Mouse (Mus musculus): ENCODE results near the gene Mgmt. TPM values are rescaled to one million over a fixed set of nuclear protein-coding genes. Genes with fewer than 3 reads are reported as not detected.

The Mgmt gene
- polyA plus RNA-seq, 1 experiment from 2014 or later: 5.4 TPM

DNA sequence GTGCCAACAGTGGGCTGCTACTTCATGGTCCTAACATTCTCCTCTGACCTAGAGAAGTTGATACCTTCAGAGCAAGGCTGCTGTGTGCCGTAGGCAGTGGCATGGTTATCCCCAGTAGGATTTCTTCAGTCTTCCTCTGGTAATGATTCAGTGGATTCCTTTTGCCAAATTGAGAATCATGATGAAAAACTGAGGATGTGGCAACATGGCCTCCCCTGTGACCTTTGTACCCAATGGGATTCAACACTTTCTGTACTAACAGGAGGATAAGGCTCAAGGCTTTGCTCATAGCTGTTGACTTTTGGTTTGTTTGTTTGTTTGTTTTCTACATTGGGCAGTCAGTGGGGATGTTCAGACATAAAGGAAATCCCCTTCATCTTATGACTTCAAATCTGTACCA, 180.9 kb downstream of the Mgmt start:
- no peaks in the 10 kb centered on the region for H3K27me3 ChIP-seq (ENCODE audit: insufficient read depth, low read length)
- ATAC-seq (ENCODE audit: insufficient read depth): no peak
- no peak overlapping the region for H3K4me3 ChIP-seq (ENCODE audit: low read depth, low read length)
- H3K9ac ChIP-seq: no peak overlapping the region
- no peaks in the 10 kb centered on the region for H3K36me3 ChIP-seq (ENCODE audit: insufficient read depth)
- WGBS: 95% methylated on average over 1 of the region's 1 CpGs
- no peaks in the 10 kb centered on the region for H3K9me3 ChIP-seq (ENCODE audit: low read depth, low read length)
- no peak overlapping the region for H3K27ac ChIP-seq (ENCODE audit: low read depth)
- H3K4me2 ChIP-seq: no peak overlapping the region
- DNase-seq: no peak
- H3K4me1 ChIP-seq (ENCODE audit: insufficient read depth): no peaks in the 10 kb centered on the region
- TF ChIP-seq CTCF (IDR thresholded peaks at IDR 0.05; ENCODE audit: low read depth): no peak

DNA sequence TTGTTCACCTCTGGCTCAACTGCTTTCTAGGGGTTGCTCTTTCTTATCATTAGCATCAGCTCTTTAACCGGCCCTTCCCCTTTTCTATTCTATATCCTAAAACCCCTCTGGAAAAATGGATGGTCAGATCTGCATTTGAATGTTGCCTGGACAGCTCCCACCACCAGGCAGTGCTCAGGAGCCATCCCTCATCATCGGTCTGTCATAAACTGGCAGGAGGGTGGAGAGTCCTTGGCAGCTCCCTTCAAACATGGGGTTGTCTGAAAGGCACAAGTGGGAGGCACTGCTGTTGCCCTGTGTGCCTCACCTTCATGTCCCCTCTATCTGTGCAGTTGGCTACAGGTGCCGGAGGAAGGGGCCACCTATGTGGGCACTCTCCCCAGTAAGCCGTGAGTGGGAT, 185.8 kb downstream of the Mgmt start:
- ATAC-seq (ENCODE audit: insufficient read depth) (no peak; the same call in 1 of the 2 replicates), DNase-seq (no peak)
- TF ChIP-seq CTCF (IDR thresholded peaks at IDR 0.05; ENCODE audit: low read depth): no peak
- Histone ChIP-seq H3K4me3 (ENCODE audit: low read depth, low read length) (no peak overlapping the region), H3K9ac (no peak overlapping the region), H3K27me3 (ENCODE audit: insufficient read depth, low read length) (0 out of 2 replicates have a peak, but pooled peaks cover 3% of the 10 kb centered on the region), H3K4me1 (ENCODE audit: insufficient read depth) (no peaks in the 10 kb centered on the region), H3K4me2 (no peak overlapping the region), H3K36me3 (ENCODE audit: insufficient read depth) (no peaks in the 10 kb centered on the region), H3K27ac (ENCODE audit: low read depth) (no peak overlapping the region), H3K9me3 (ENCODE audit: low read depth, low read length) (no peaks in the 10 kb centered on the region)
- 86% methylated on average over 4 of the region's 4 CpGs for WGBS

- no peak overlapping the region for H3K4me2 ChIP-seq
- ATAC-seq (ENCODE audit: insufficient read depth): no peak
- H3K4me1 ChIP-seq (ENCODE audit: insufficient read depth): peaks cover 16% of the 10 kb centered on the region
- H3K9ac ChIP-seq: no peak overlapping the region
- 83% methylated on average over 6 of the region's 6 CpGs for WGBS
- H3K9me3 ChIP-seq (ENCODE audit: low read depth, low read length): no peaks in the 10 kb centered on the region
- TF ChIP-seq CTCF (IDR thresholded peaks at IDR 0.05; ENCODE audit: low read depth): no peak
- no peak for DNase-seq
- H3K36me3 ChIP-seq (ENCODE audit: insufficient read depth): no peaks in the 10 kb centered on the region
- no peak overlapping the region for H3K4me3 ChIP-seq (ENCODE audit: low read depth, low read length)
- no peak overlapping the region for H3K27ac ChIP-seq (ENCODE audit: low read depth)
- H3K27me3 ChIP-seq (ENCODE audit: insufficient read depth, low read length): 0 out of 2 replicates have a peak, but pooled peaks cover 3% of the 10 kb centered on the region
These were observed 187.8 kb downstream of the Mgmt start for GRCm38 (mm10) chr7:137082171-137082570.

DNA sequence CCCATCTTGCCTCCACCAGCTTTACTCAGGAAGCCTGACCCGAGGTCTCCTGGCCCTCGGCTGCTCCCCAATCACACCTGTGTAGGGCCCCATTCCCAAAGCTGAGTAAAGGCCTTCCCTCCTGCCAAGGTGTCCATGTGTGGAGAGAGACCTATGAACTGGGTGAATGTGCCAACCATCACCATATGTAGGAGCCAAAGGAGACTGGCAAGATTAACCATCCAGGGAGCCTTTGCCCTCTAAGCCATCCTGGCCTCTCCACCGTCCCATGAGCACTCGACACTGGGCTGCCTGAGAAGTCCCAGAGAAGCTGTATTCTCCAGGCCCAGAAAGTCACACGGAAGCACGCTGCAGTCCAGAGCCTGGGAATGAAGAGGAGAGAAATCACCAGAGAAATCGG, 190.2 kb downstream of the Mgmt start:
- no peak for DNase-seq
- H3K9me3 ChIP-seq (ENCODE audit: low read depth, low read length): no peaks in the 10 kb centered on the region
- H3K27ac ChIP-seq (ENCODE audit: low read depth): no peak overlapping the region
- no peak overlapping the region for H3K9ac ChIP-seq
- 85% methylated on average over 7 of the region's 7 CpGs for WGBS
- no peak overlapping the region for H3K4me3 ChIP-seq (ENCODE audit: low read depth, low read length)
- peaks cover 22% of the 10 kb centered on the region for H3K4me1 ChIP-seq (ENCODE audit: insufficient read depth)
- no peak for TF ChIP-seq CTCF (IDR thresholded peaks at IDR 0.05; ENCODE audit: low read depth)
- no peak overlapping the region for H3K4me2 ChIP-seq
- H3K27me3 ChIP-seq (ENCODE audit: insufficient read depth, low read length): 0 out of 2 replicates have a peak, but pooled peaks cover 3% of the 10 kb centered on the region
- H3K36me3 ChIP-seq (ENCODE audit: insufficient read depth): no peaks in the 10 kb centered on the region
- no peak for ATAC-seq (ENCODE audit: insufficient read depth)

DNA sequence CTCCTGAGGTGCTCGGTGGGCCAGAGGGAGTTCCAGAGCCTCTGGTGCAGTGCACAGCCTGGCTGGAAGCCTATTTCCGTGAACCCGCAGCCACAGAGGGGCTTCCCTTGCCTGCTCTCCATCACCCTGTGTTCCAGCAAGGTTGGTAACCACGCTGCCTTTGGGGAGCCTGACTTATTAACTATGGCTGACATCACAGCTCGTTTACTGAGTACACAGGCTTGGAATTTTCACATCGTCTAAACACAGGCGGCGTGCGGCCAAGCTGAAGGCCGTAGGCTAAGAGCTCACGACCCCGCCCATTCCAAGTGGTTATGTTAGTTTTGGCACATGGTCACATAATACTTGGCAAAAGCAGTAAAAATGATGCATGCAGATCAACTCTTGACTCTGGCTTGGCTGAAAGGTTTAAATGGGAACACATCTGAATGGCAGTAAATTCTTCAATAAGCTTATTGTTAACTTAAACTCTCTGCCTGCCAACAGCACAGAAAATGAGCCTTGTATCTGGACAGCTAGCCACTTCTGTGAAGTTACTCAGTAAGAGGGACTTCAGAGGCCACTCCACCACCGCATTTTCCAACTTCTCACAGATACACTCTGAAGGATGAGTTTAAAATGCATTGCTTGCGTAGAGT, 191.7 kb downstream of the Mgmt start:
- WGBS: 10% methylated on average over 14 of the region's 14 CpGs
- H3K4me3 ChIP-seq (ENCODE audit: low read depth, low read length): no peak overlapping the region
- H3K4me1 ChIP-seq (ENCODE audit: insufficient read depth): peaks cover 22% of the 10 kb centered on the region
- ATAC-seq (ENCODE audit: insufficient read depth) (peak; percentile 94), DNase-seq (peak; percentile 97)
- H3K4me2 ChIP-seq: peak overlapping the region; percentile 20; the same call in 1 of the 2 replicates
- no peak for TF ChIP-seq CTCF (IDR thresholded peaks at IDR 0.05; ENCODE audit: low read depth)
- no peaks in the 10 kb centered on the region for H3K36me3 ChIP-seq (ENCODE audit: insufficient read depth)
- peak overlapping the region; percentile 70 for H3K27ac ChIP-seq (ENCODE audit: low read depth)
- H3K9me3 ChIP-seq (ENCODE audit: low read depth, low read length): no peaks in the 10 kb centered on the region
- H3K9ac ChIP-seq: no peak overlapping the region
- H3K27me3 ChIP-seq (ENCODE audit: insufficient read depth, low read length): 0 out of 2 replicates have a peak, but pooled peaks cover 3% of the 10 kb centered on the region

- no peak for ATAC-seq (ENCODE audit: insufficient read depth)
- H3K4me3 ChIP-seq (ENCODE audit: low read depth, low read length): no peak overlapping the region
- 0 out of 2 replicates have a peak, but pooled peaks cover 3% of the 10 kb centered on the region for H3K27me3 ChIP-seq (ENCODE audit: insufficient read depth, low read length)
- H3K9ac ChIP-seq: no peak overlapping the region
- no peak for DNase-seq
- WGBS: 36% methylated on average over 6 of the region's 6 CpGs
- H3K36me3 ChIP-seq (ENCODE audit: insufficient read depth): no peaks in the 10 kb centered on the region
- no peak overlapping the region for H3K27ac ChIP-seq (ENCODE audit: low read depth)
- no peak for TF ChIP-seq CTCF (IDR thresholded peaks at IDR 0.05; ENCODE audit: low read depth)
- peaks cover 22% of the 10 kb centered on the region for H3K4me1 ChIP-seq (ENCODE audit: insufficient read depth)
- H3K4me2 ChIP-seq: no peak overlapping the region
- no peaks in the 10 kb centered on the region for H3K9me3 ChIP-seq (ENCODE audit: low read depth, low read length)
These were observed 192.7 kb downstream of the Mgmt start for GRCm38 (mm10) chr7:137087136-137087535.

DNA sequence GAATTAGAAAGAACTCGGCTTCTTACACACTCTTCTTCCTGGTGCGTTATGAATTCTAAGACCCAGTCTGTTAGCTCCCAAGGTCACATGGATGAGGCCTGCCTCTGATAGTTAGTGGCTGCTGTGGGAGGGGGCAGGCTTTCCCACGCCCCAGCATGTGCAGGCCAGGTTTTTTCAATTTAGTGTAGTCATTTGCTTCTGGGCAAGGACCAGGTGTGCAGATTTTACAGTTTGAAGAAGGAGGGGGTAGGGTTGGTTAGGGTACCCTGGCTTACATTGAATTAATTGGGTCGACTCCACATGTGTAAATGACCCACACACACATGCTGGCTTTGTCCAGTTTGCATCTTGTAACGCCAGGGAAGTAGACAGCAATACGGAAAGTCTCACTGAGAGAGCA, 193.7 kb downstream of the Mgmt start:
- H3K4me2 ChIP-seq: no peak overlapping the region
- no peak for TF ChIP-seq CTCF (IDR thresholded peaks at IDR 0.05; ENCODE audit: low read depth)
- DNase-seq: no peak

More for the DNA sequence above, 193.7 kb downstream of the Mgmt start:
- Histone ChIP-seq H3K4me1 (ENCODE audit: insufficient read depth) (peaks cover 22% of the 10 kb centered on the region), H3K9ac (no peak overlapping the region), H3K27me3 (ENCODE audit: insufficient read depth, low read length) (0 out of 2 replicates have a peak, but pooled peaks cover 1% of the 10 kb centered on the region), H3K4me3 (ENCODE audit: low read depth, low read length) (no peak overlapping the region), H3K27ac (ENCODE audit: low read depth) (no peak overlapping the region), H3K36me3 (ENCODE audit: insufficient read depth) (no peaks in the 10 kb centered on the region), H3K9me3 (ENCODE audit: low read depth, low read length) (no peaks in the 10 kb centered on the region)
- 83% methylated on average over 6 of the region's 6 CpGs for WGBS
- ATAC-seq (ENCODE audit: insufficient read depth): no peak
